Mouse (Mus musculus): Measurements from ENCODE around the gene Adap1. TPM values are rescaled to one million over a fixed set of nuclear protein-coding genes. Genes with fewer than 3 reads are reported as not detected.
"Not testable (repeated sequence)": the region's sequence is repeated elsewhere in the genome, so short reads cannot be mapped to it uniquely, and the experiment has no call there.

Adap1 gene
- total RNA-seq, 2 experiments from 2014 or later = 1.4 to 1.5 TPM

DNA sequence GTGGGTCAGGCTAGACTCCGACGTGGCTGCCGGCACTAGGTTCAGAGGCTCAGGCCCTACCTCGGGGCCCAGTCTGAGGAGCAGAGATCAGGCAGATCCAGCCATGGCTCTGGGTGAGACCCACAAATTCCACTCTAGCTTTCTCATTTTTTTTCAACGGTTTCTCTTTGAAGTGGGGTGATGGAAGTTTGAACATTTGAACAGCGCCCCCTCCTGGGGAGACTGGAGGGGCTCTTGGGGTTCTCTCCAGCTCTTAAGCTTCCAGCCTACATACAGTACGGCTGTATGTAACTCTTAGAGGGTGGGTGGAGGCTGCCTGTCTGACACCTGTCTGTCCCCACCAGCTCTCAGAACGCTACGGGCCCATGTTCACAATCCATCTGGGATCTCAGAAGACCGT is 28.1 kb upstream of the Adap1 start:
- intact Hi-C loops (cut with DNase I) = no loop called here
- DNase-seq (ENCODE audit: low spot score) = no peak

DNA sequence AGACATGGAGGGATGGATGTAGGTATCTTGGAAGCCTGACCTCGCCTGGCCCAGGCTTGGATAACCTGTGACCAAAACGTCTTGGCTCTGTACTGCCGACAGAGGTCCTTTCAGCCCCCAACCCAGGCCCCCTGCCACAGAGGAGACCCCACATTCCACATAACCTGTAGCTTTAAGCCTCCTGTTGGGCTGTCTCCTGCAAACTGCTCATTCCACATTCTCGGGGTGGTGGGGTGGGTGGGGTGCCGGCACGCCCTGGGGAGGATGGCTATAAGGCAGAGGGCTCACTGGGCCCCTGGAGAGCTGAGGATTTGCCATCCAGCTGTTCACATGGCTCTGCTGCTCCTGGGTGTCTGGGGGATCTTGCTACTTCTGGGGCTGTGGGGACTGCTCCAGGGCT is 26.9 kb upstream of the Adap1 start, which contains the start of gene Cyp2w1:
TSS of gene Cyp2w1 (plus strand) at position 301 of the 400 bp plus-strand sequence.
- intact Hi-C loops (cut with DNase I) = no loop called here

DNA sequence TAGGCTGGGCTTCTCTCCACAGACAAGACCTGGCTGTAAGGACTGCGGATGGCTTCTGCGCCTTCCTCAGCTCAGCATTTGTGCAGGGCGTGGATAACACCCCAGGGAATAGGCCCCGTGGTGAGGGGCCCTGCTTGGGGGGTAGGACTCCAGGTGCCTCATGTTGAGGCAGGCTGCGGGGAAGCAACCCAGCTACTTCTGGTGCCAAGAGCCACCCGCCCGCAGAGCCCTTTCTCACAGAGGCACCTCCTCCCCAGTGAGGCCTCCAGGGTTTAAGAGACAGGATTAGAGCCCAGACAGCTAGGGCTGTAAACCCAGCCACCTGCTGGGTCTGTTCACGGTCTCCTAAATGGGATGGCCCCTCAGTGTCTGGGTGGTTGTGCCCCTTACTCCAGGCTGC is 26.2 kb upstream of the Adap1 start:
- intact Hi-C loops (cut with DNase I) = no loop called here
- DNase-seq (ENCODE audit: low spot score) = no peak

More for the DNA sequence above, 26.9 kb upstream of the Adap1 start, which contains the start of gene Cyp2w1:
- DNase-seq (ENCODE audit: low spot score) = no peak

DNA sequence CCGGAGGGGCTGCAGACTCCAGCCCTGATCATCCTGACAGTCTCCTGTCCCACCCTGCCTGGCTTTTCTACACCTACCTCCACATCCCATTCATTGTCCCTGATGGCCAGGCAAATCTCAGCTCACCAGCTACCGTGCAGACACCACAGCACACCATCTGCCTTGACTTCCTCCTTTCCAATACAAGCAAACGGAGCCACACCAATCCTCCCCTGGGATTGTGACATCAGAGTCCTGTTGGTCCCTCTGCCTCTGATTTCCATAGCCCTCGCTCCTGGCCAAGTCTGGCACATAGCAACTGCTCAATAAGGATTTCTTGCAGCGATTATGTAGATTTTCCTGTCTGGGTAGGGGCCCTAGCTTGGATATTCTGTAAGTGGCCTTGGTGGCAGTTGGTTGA is 25.7 kb upstream of the Adap1 start, which contains the start of gene Cox19:
TSS of gene Cox19 (minus strand) at position 285 of the 400 bp plus-strand sequence.
- intact Hi-C loops (cut with DNase I) = no loop called here
- no peak for DNase-seq (ENCODE audit: low spot score)

DNA sequence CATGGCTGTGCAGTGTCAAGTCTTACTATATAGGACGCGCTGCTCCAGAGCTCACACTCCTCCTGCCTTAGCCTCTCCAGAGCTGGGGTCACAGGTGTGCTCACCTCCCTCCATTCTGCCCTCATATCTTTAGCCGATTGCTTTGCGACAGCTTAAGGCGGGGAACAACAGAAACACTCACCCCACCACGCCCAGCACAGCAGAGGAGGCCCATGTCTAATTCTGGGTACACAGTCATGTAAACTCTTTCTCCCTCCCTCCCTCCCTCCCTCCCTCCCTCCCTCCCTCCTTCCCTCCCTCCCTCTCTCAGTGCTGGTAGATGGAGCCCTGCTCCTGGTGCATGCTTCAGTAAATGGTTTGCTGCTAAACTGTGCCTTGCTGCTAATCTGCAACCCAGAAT is 24.3 kb upstream of the Adap1 start:
- no peak for DNase-seq (ENCODE audit: low spot score)
- intact Hi-C loops (cut with DNase I) = no loop called here

DNA sequence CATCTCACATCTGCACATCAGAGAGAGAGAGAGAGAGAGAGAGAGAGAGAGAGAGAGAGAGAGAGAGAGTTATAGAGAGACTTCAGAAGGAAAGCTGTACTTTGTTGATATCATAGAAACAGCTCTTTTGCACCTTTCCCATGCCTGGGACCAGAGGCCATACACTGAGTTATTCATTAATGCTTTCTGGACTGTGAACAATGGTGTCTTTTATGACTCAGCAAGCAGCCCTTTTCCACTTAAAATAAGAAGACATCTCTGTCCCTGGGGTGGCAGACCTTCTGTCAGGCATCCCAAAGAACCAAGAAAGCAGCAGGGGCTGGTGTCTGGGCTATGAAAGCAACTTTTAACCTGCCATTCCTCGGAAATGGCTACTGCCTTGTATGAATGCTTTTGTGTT is 21.8 kb upstream of the Adap1 start:
- intact Hi-C loops (cut with DNase I) = no loop called here
- DNase-seq (ENCODE audit: low spot score) = no peak

DNA sequence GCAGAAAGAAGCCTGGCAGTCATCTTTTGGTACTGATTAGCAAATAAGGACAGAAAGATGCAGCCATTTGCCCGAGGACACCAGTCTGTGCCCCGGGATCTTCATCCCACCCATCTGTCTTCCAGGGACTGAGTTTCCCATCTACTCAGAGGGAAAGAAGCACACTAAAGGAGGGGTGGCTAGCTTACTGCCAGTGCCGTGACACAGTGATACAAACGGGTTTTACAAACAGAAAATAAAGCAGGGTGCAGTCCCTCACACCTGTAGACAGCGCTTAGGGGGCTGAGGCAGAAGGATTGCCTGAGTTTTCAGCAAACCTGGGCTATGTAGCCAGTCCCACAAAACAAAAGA is 19.9 kb upstream of the Adap1 start:
- DNase-seq (ENCODE audit: low spot score) = no peak
- intact Hi-C loops (cut with DNase I) = no loop called here

DNA sequence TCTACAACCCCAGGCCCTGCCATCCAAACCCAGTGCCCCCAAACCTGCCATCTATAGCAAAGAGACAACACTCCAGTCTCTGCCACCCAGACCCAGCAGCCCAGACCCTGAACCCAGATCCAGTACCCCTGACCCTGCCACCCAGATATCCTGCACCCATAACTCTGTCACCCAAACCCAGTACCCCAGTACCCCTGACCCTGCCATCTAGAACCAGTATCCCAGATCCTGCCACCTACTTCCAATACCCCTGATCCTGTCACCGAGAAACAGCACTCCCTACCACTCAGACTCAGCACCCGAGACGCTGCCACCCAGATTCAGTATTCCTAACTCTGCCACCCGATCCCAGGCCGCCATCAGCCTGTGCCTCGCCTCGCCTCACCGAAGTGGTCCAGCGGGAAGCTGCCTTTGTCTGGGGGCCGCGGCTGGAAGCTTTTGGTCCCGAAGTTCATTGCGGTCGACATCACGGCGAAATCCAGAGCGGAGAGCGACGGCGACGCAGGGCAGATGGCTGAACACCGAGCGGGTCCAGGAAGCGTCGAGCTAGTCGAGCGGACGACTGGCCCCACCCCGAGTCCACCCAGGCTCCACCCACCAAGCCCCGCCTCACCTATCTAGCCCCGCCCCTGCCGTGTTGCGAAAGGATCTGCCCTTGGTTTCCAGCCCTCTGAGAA is 19.4 kb upstream of the Adap1 start:
- intact Hi-C loops (cut with DNase I) = no loop called here
- peak; percentile 89 for DNase-seq (ENCODE audit: low spot score)

DNA sequence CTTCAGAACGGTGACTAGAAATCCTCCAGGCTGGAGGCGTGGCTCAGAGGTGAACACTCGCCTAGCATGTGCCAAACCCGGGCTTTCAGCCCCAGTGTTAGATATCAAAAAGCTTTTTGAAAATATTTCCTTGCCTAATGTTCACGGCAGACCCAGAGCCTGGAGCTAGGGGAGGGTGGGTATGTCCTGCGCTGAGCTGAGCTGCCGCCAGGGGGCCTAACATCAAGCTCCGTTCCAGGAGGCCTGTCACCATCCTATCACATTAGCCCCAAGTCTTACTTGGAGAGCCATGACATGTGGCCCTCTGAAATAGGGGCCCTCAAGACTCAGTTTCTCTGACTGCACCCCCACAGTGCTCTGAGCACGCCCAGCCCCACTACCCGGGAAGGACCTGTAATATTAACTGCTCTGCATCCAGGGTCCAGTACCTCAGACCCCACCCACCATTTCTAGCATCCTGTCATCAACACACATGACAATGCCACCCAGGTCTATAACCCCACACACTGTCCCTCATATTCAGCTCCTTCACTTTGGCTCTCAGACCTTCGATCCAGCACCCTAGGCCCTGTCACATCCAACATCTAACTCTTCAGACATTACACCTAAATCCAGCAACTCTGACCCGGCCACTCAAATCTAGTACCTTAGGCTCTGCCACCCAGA is 18.7 kb upstream of the Adap1 start:
- intact Hi-C loops (cut with DNase I) = no loop called here
- no peak for DNase-seq (ENCODE audit: low spot score)

DNA sequence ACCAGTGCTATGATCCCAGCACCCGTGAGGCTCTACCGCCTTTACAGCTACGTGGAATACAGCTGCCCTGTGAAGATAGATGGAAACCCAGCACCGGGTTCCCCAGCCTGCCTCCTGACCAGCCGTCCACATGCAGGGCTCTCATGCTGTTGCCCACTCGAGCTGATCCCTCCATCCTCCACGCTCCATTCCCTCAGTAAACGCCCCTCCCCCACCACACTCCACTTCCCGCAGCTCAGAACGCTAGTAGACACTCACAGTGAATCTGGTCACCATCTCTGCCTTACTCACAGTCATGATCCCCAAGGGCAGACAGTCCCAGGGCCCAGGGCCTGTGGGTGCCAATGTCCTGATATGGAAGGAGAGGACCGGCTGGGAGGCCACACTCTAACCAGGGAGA is 13.5 kb upstream of the Adap1 start:
- intact Hi-C loops (cut with DNase I) = no loop called here
- DNase-seq (ENCODE audit: low spot score) = no peak

DNA sequence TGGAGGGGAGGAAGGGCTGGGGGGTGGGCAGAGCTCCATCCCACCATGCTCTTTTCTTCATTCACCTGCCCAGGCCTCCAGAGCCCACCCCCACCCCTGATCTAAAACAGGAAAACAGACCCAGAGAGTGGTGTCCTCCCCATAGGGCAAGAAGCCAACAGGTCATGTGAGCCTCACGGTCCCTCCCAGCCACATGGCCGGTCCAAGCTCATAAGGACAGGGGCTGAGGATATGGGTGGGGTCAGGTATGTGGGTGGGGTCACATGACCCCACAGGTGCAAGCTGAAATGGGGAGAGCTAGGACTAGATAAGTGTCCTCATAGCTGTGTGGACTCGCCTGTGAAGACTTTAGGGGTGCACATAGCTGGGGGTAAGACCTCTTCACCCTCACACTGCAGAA is 13.0 kb upstream of the Adap1 start:
- intact Hi-C loops (cut with DNase I) = no loop called here
- no peak for DNase-seq (ENCODE audit: low spot score)

DNA sequence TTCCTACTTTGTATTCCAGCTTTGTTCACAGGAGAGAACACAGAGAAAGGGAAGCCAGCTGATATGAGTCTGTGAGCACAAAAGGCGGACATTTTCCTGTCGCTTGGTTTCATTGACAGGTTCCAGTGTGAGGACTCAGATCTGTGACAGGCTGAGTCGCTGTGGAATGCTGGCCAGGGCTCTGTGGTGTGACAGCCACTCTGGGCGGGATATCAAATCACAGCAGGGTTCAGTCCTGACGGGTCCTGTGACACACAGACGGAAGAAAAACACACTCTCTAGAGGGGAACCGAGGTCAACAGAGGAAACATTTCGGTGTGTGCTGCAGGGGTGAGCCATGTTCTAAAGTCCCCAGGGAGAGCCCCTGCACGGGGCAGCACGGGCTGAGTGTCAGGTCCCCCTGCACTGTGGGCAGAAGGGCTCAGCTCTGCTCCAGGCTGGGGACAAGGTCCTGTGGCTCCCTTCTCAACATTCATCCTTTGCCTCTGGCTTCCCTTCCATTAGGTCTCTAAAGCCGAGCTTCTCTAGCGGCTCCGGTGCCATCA is 12.5 kb upstream of the Adap1 start:
- intact Hi-C loops (cut with DNase I) = no loop called here
- no peak for DNase-seq (ENCODE audit: low spot score)

DNA sequence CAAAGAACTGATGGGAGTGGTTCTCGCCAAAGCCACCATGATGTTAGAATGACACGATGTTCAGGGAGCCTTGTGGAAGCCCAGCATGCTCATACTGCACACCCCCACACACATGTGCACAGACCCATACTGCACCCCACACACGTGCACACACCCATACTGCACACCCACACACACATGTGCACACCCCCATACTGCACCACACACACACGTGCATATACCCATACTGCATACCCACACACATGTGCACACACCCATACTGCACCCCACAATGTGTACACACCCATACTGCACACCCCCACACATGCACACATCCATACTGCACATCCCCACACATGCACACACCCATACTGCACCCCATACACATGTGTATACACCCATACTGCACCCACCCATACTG is 10.2 kb upstream of the Adap1 start:
- intact Hi-C loops (cut with DNase I) = no loop called here

DNA sequence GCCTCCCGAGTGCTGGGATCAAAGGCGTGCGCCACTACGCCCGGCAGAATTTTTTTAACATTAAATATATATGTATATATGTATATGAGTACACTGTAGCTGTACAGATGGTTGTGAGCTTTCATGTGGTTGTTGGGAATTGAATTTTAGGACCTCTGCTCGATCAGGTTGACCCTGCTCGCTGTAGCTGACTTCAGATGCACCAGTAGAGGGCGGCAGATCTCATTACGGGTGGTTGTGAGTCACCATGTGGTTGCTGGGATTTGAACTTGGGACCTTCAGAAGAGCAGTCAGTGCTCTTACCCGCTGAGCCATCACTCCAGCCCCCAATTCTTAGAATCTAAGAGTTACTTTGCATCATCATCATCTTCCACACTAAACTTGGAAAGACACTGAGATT is 9.0 kb upstream of the Adap1 start:
- DNase-seq (ENCODE audit: low spot score); intact Hi-C loops (cut with DNase I): not testable (repeated sequence)

More for the DNA sequence above, 10.2 kb upstream of the Adap1 start:
- no peak for DNase-seq (ENCODE audit: low spot score)

DNA sequence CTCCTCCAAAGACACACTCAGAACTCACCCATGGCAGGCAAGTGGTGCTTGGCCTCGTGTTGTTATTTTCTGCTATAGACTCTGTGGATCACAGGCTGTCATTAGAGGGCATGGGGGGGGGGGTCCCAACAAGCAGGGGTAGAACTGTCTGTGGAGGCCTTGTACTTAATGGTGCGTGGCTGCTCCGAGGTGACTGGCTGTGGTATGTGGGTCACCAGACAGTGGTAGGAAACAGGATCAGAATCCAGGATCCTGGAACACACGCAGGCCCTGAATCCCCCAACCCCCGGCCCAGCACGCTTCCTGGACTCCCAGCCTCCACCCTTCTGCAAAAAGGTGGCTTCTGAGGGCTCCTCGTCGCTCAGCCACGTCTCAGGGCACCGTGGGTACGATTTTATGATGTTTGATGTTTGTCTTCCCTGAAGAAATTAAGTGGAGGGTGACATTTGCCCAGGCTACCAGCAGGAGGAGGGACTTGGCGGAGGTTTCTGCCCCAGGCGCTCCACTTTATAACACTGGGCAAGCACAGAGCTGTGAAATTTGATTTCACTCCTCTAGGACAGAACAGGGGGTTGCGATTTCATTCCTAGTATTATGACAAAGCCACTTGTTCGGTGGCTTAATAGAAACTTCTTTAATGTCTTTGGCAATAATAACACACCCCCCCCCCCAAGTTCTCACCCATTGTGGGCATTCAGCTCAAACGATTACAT is 8.0 kb upstream of the Adap1 start:
- DNase-seq (ENCODE audit: low spot score) = no peak
- intact Hi-C loops (cut with DNase I) = loop anchor here (2.0 kb wide), 1 partner anchor 171 kb away; no protein-coding TSS in a partner anchor

DNA sequence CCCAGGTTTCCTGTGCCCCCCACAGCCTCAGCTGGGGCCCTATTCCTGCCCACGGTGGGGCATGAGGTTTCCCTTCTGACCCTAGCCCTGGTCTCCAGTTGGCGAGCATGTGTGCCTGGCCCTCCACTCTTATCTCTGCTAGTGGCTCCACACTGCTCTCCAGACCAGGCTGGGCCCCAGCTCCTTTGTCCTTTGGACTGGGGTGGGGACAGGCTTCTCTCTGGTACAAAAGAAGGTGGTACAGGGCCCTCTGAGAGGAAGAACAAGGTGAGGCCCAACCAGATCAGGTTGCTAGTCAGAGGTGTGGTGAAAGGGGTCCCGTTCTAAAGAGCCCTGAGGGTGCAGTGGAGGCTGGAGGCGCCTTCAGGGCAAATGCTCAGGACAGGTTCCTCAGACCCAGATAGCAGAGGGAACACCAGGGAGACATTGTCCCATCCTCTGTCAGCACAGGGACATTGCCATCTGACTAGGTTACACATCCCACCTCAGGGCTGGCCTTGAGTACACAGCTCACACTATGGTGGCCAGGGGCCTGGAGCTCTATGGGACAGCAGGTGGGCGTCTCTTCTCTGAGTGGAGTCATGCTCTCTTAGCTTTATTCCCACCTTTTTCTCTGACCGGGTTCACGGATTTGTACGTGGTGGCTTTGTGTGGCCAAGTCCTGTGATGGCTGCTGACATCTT is 7.3 kb upstream of the Adap1 start:
- intact Hi-C loops (cut with DNase I) = loop anchor here (1.0 to 2.0 kb wide), 2 partner anchors 23 to 172 kb away; no protein-coding TSS in a partner anchor
- DNase-seq (ENCODE audit: low spot score) = no peak

DNA sequence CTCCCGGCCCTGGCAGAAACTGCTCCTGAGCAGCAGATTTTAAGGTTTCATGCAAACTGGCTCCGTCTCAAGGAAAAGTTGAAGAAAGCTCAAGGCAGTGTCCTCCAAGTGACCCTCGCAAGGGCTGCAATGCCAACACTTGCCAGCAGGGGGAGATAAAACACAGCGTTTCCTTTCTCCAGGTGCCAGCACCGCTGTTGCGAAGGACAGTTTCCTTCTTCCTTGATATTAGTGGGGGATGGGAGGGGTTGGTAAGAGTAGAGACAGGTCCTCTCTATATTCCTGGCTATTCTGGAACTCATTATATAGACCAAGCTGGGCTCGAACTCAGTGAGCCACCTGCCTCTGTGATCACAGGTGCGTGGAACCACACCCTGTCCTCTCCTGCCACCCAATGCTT is 6.3 kb upstream of the Adap1 start:
- DNase-seq (ENCODE audit: low spot score) = no peak
- intact Hi-C loops (cut with DNase I) = loop anchor here (1.0 to 2.0 kb wide), 2 partner anchors 24 to 173 kb away; no protein-coding TSS in a partner anchor

DNA sequence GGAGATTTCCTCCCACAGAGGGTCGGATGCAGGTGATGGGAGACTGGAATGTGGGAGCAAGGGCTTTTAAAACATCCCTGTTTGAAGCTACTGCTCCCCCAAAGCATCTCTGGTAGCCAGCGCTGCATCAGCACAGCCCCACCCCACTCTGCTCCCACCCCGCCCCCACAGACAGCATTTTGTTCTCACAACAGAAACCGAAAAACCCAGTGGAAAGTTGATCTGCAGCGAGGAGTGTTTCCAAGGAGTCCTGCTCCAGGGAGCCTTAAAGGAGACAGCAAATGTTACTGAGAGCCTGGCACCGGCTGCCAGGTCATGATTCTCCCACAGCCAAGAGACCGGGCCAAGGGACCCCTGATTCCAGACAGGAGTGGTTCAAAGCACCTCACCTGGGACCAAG is 5.3 kb upstream of the Adap1 start:
- DNase-seq (ENCODE audit: low spot score) = no peak
- intact Hi-C loops (cut with DNase I) = no loop called here

DNA sequence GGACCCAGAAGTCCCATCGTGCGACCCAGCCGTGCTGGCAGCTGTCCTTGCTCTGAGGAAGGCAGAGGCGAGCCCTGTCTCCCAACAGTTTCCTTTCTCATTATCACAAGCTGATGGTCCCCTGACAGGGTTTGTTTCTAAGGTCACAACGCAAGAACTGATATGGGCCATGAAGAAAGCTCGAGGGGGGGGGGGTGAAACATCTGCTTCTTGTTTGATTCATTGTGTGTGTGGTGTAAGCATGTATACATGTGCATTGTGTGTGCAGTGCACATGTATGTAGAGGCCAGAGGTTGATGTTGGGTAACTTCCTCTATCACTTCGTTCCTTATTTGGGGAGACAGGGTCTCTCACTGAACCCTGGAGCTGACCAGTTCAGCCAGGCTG is 2.2 kb upstream of the Adap1 start:
- intact Hi-C loops (cut with DNase I) = loop anchor here (2.0 to 10.0 kb wide), 2 partner anchors 337 to 479 kb away; no protein-coding TSS in a partner anchor
- no peak for DNase-seq (ENCODE audit: low spot score)
